Mouse (Mus musculus): ENCODE measurements around the gene Eng. TPM values are rescaled to one million over a fixed set of nuclear protein-coding genes. Genes with fewer than 3 reads are reported as not detected.

Eng gene
- polyA plus RNA-seq, 1 experiment: 1.6 TPM

DNA sequence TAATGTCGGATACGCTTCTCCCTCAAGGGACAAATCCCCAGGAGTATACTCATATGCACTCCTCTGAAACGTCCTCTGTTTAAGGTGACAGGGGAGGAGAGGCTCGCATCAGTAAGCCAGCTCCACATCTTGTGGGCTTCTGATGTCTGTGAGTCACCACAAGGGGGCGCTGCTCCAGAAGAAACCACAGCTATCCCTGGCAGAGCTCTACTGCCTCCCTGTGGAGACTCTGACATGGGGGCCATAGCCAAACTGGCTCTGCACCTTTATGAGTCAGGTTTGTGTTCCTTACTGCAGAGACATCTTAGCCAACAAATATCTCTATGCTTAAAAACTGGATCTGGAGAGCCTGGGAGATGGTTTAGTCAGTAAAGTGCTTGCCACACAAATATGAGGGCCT is 43.0 kb downstream of the Eng start:
- Histone ChIP-seq H3ac (ENCODE audit: control insufficient read depth, insufficient read length) (no peak overlapping the region), H3K4me3 (no peak overlapping the region), H3K79me2 (ENCODE audit: control insufficient read depth, insufficient read depth) (peaks cover 7% of the 10 kb centered on the region), H3K4me2 (ENCODE audit: low read depth) (no peak overlapping the region), H3K36me3 (ENCODE audit: control insufficient read depth, insufficient read depth) (peaks cover 4% of the 10 kb centered on the region), H3K27me3 (ENCODE audit: control insufficient read depth, insufficient read depth, insufficient read length) (no peaks in the 10 kb centered on the region)
- TF ChIP-seq POLR2AphosphoS2 (IDR thresholded peaks at IDR 0.05; ENCODE audit: insufficient read length, low read depth) (no peak), TCF3 (IDR thresholded peaks at IDR 0.05; ENCODE audit: insufficient read length, low read depth) (no peak), TCF12 (IDR thresholded peaks at IDR 0.05; ENCODE audit: insufficient read depth, poor library complexity, severe bottlenecking) (no peak), E2F4 (IDR thresholded peaks at IDR 0.05; ENCODE audit: insufficient read depth) (no peak), REST (IDR thresholded peaks at IDR 0.05; ENCODE audit: insufficient read depth, insufficient read length) (no peak)

GRCm38 (mm10) chr2:32691041-32691440 is 44.6 kb downstream of the Eng start:
- H3K4me3 ChIP-seq: no peak overlapping the region
- H3ac ChIP-seq (ENCODE audit: control insufficient read depth, insufficient read length): no peak overlapping the region
- TF ChIP-seq POLR2A (IDR thresholded peaks at IDR 0.05; ENCODE audit: insufficient read length, low read depth) (no peak), MYOD1 (IDR thresholded peaks at IDR 0.05; ENCODE audit: control insufficient read depth in 1 of 3, insufficient read length in 2 of 3, low read depth in 2 of 3) (no peak), POLR2AphosphoS2 (IDR thresholded peaks at IDR 0.05; ENCODE audit: insufficient read length, low read depth) (no peak), MYOG (IDR thresholded peaks at IDR 0.05; ENCODE audit: control insufficient read depth in 1 of 3, insufficient read depth in 1 of 3, insufficient read length in 2 of 3, low read depth in 2 of 3) (no peak), MAX (IDR thresholded peaks at IDR 0.05; ENCODE audit: low read depth) (no peak), TCF12 (IDR thresholded peaks at IDR 0.05; ENCODE audit: insufficient read depth, poor library complexity, severe bottlenecking) (no peak), REST (IDR thresholded peaks at IDR 0.05; ENCODE audit: insufficient read depth, insufficient read length) (no peak), TCF3 (IDR thresholded peaks at IDR 0.05; ENCODE audit: insufficient read length, low read depth) (no peak), CEBPB (IDR thresholded peaks at IDR 0.05; ENCODE audit: insufficient read depth, poor library complexity, severe bottlenecking) (no peak), SRF (IDR thresholded peaks at IDR 0.05; ENCODE audit: control insufficient read depth, insufficient read length, low read depth) (no peak), USF1 (IDR thresholded peaks at IDR 0.05; ENCODE audit: low read depth) (no peak)
- H3K36me3 ChIP-seq (ENCODE audit: control insufficient read depth, insufficient read depth): peaks cover 4% of the 10 kb centered on the region
- peaks cover 7% of the 10 kb centered on the region for H3K79me2 ChIP-seq (ENCODE audit: control insufficient read depth, insufficient read depth)
- H3K27me3 ChIP-seq (ENCODE audit: control insufficient read depth, insufficient read depth, insufficient read length): no peaks in the 10 kb centered on the region
- no peak overlapping the region for H3K4me2 ChIP-seq (ENCODE audit: low read depth)

GRCm38 (mm10) chr2:32692496-32692895 is 46.1 kb downstream of the Eng start:
- Histone ChIP-seq H3K79me2 (ENCODE audit: control insufficient read depth, insufficient read depth) (peaks cover 7% of the 10 kb centered on the region), H3K36me3 (ENCODE audit: control insufficient read depth, insufficient read depth) (no peaks in the 10 kb centered on the region), H3K4me3 (peak overlapping the region; percentile 75), H3ac (ENCODE audit: control insufficient read depth, insufficient read length) (no peak overlapping the region), H3K4me2 (ENCODE audit: low read depth) (peak overlapping the region; percentile 99), H3K27me3 (ENCODE audit: control insufficient read depth, insufficient read depth, insufficient read length) (no peaks in the 10 kb centered on the region)
- TF ChIP-seq CEBPB (IDR thresholded peaks at IDR 0.05; ENCODE audit: insufficient read depth, poor library complexity, severe bottlenecking): no peak
- TF ChIP-seq REST (IDR thresholded peaks at IDR 0.05; ENCODE audit: insufficient read depth, insufficient read length): no peak
- no peak for TF ChIP-seq MAX (IDR thresholded peaks at IDR 0.05; ENCODE audit: low read depth)
- TF ChIP-seq SRF (IDR thresholded peaks at IDR 0.05; ENCODE audit: control insufficient read depth, insufficient read length, low read depth): no peak
- no peak for TF ChIP-seq TCF12 (IDR thresholded peaks at IDR 0.05; ENCODE audit: insufficient read depth, poor library complexity, severe bottlenecking)
- no peak for TF ChIP-seq MYOG (IDR thresholded peaks at IDR 0.05; ENCODE audit: control insufficient read depth in 1 of 3, insufficient read depth in 1 of 3, insufficient read length in 2 of 3, low read depth in 2 of 3)
- no peak for TF ChIP-seq POLR2A (IDR thresholded peaks at IDR 0.05; ENCODE audit: insufficient read length, low read depth)
- TF ChIP-seq POLR2AphosphoS2 (IDR thresholded peaks at IDR 0.05; ENCODE audit: insufficient read length, low read depth): no peak

GRCm38 (mm10) chr2:32693282-32693681 is 46.9 kb downstream of the Eng start:
- Histone ChIP-seq H3ac (ENCODE audit: control insufficient read depth, insufficient read length) (peak overlapping the region; percentile 12), H3K79me2 (ENCODE audit: control insufficient read depth, insufficient read depth) (peaks cover 7% of the 10 kb centered on the region), H3K4me2 (ENCODE audit: low read depth) (peak overlapping the region; percentile 99), H3K36me3 (ENCODE audit: control insufficient read depth, insufficient read depth) (no peaks in the 10 kb centered on the region), H3K4me3 (peak overlapping the region; percentile 75), H3K27me3 (ENCODE audit: control insufficient read depth, insufficient read depth, insufficient read length) (no peaks in the 10 kb centered on the region)
- TF ChIP-seq USF1 (IDR thresholded peaks at IDR 0.05; ENCODE audit: low read depth) (no peak), MYOG (IDR thresholded peaks at IDR 0.05; ENCODE audit: control insufficient read depth in 1 of 3, insufficient read depth in 1 of 3, insufficient read length in 2 of 3, low read depth in 2 of 3) (no peak), MYOD1 (IDR thresholded peaks at IDR 0.05; ENCODE audit: control insufficient read depth in 1 of 3, insufficient read length in 2 of 3, low read depth in 2 of 3) (peak in 1 of 3 experiments; percentile 17), POLR2AphosphoS2 (IDR thresholded peaks at IDR 0.05; ENCODE audit: insufficient read length, low read depth) (no peak), REST (IDR thresholded peaks at IDR 0.05; ENCODE audit: insufficient read depth, insufficient read length) (no peak)

DNA sequence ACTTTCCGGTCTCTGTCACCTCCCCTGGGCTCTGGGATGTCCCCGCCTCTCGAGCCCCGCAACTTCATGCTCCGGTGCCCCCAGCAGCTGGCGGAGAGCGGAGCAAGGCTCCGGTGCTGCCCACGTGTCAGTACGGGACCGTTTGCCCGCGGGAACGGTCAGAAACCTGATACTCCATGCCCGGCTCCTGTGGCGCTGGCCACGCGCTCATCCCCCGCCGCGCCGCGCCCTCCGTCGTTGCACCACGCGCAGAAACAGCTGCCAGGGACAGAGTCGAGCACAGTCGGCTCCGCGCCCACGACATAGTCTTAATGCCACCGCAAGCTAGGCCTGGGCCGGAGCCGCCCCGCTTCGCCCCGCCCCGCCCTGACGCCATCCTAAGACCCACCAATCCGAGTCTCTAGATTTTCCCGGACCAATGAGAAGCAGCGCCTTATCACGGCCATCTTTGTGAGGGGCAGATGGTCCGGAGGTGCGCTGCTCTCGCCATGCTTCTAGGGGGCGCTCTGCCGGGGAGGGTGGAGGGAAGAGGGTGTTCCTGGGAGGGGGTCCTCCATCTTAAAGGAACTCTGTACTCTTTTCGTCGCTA is 47.5 kb downstream of the Eng start:
- H3K4me3 ChIP-seq: peak overlapping the region; percentile 75
- H3K27me3 ChIP-seq (ENCODE audit: control insufficient read depth, insufficient read depth, insufficient read length): no peaks in the 10 kb centered on the region
- peaks cover 7% of the 10 kb centered on the region for H3K79me2 ChIP-seq (ENCODE audit: control insufficient read depth, insufficient read depth)
- peak overlapping the region; percentile 12 for H3ac ChIP-seq (ENCODE audit: control insufficient read depth, insufficient read length)
- H3K36me3 ChIP-seq (ENCODE audit: control insufficient read depth, insufficient read depth): no peaks in the 10 kb centered on the region
- TF ChIP-seq TCF12 (IDR thresholded peaks at IDR 0.05; ENCODE audit: insufficient read depth, poor library complexity, severe bottlenecking) (no peak), SRF (IDR thresholded peaks at IDR 0.05; ENCODE audit: control insufficient read depth, insufficient read length, low read depth) (peak; percentile 53), POLR2AphosphoS2 (IDR thresholded peaks at IDR 0.05; ENCODE audit: insufficient read length, low read depth) (peak; percentile 96), CEBPB (IDR thresholded peaks at IDR 0.05; ENCODE audit: insufficient read depth, poor library complexity, severe bottlenecking) (no peak), MYOD1 (IDR thresholded peaks at IDR 0.05; ENCODE audit: control insufficient read depth in 1 of 3, insufficient read length in 2 of 3, low read depth in 2 of 3) (peak in 2 of 3 experiments; percentile 91 to 94), TCF3 (IDR thresholded peaks at IDR 0.05; ENCODE audit: insufficient read length, low read depth) (peak; percentile 85), E2F4 (IDR thresholded peaks at IDR 0.05; ENCODE audit: insufficient read depth) (no peak), USF1 (IDR thresholded peaks at IDR 0.05; ENCODE audit: low read depth) (no peak), REST (IDR thresholded peaks at IDR 0.05; ENCODE audit: insufficient read depth, insufficient read length) (peak; percentile 36), MYOG (IDR thresholded peaks at IDR 0.05; ENCODE audit: control insufficient read depth in 1 of 3, insufficient read depth in 1 of 3, insufficient read length in 2 of 3, low read depth in 2 of 3) (peak; percentile 62 to 96 (median 96)), POLR2A (IDR thresholded peaks at IDR 0.05; ENCODE audit: insufficient read length, low read depth) (peak; percentile 97), MAX (IDR thresholded peaks at IDR 0.05; ENCODE audit: low read depth) (peak; percentile 11)
- H3K4me2 ChIP-seq (ENCODE audit: low read depth): peak overlapping the region; percentile 99
